Mouse (Mus musculus): ENCODE measurements around the gene Cwc25.
"Not testable (repeated sequence)": the region's sequence is repeated elsewhere in the genome, so short reads cannot be mapped to it uniquely, and the experiment has no call there.

DNA sequence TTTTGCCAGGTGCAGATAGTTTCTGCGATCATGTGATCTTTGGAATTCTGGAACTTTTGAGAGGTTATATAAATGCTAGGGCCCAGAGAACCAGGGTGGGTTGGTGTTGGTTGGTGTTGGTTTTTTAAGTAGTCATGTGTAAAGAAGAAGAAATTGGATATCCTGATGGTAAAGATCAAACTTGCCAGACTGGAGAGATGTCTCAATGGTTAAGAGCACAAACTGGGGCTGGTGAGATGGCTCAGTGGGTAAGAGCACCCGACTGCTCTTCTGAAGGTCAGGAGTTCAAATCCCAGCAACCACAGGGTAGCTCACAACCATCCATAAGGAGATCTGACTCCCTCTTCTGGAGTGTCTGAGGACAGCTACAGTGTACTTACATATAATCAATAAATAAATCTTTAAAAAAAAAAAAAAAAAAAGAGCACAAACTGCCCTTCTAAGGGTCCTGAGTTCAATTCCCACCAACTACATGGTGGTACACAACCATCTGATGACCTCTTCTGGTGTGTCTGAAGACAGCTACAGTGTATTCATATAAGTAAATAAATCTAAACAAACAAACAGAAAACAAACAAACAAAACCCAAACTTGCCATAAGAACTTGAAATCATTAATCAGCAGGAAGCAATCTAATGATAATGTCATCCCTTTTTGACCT is 24.6 kb upstream of the Cwc25 start:
- TF ChIP-seq POLR2A (IDR thresholded peaks at IDR 0.05; ENCODE audit: borderline replicate concordance, control insufficient read depth, low read depth, low read length); CTCF (IDR thresholded peaks at IDR 0.05; ENCODE audit: control insufficient read depth, insufficient read depth, low read length): not testable (repeated sequence)
